Mouse (Mus musculus) heart, postnatal 0 days (tissue): Measurements from ENCODE around the gene Mtus2. TPM values are rescaled to one million over a fixed set of nuclear protein-coding genes. Genes with fewer than 3 reads are reported as not detected.

ENCODE experiments used
- ATAC-seq: fragments of 200-750 bp; cut with Nextera tagmentation; 2 replicates; pipeline ENCODE4 v1.8.0; 2017; ENCODE audit warnings: low read depth, moderate number of reproducible peaks, moderate library complexity; ENCODE audit not compliant: insufficient read depth
- DNase-seq: peaks from one replicate; pipeline ENCODE4 v3.0.0-alpha.2; 2016; ENCODE audit warnings: low spot score
- H3K27ac ChIP-seq: fragments of 300-500 bp; sonication (generic); 2 replicates; pipeline ENCODE4 v1.5.1; 2014; ENCODE audit warnings: low read depth, mild to moderate bottlenecking
- H3K27me3 ChIP-seq: fragments of 300-500 bp; sonication (generic); 2 replicates; pipeline ENCODE4 v1.6.1; 2014; ENCODE audit warnings: low read length, mixed read lengths; ENCODE audit not compliant: control insufficient read depth, insufficient read depth
- H3K36me3 ChIP-seq: fragments of 300-500 bp; sonication (generic); replicated peaks from 2 replicates; pipeline ENCODE4 v1.6.1; 2014; ENCODE audit warnings: low read length, mixed read lengths; ENCODE audit not compliant: control insufficient read depth, insufficient read depth
- H3K4me1 ChIP-seq: fragments of 300-500 bp; sonication (generic); 2 replicates; pipeline ENCODE4 v1.6.1; 2014; ENCODE audit warnings: antibody characterized with exemption; ENCODE audit not compliant: control insufficient read depth, insufficient read depth
- H3K4me2 ChIP-seq: fragments of 300-500 bp; sonication (generic); 2 replicates; pipeline ENCODE4 v1.6.1; 2014; ENCODE audit warnings: low read depth, mild to moderate bottlenecking, low read length, moderate library complexity
- H3K4me3 ChIP-seq: fragments of 300-500 bp; sonication (generic); 2 replicates; pipeline ENCODE4 v1.5.1; 2014; ENCODE audit warnings: low read depth, low read length
- H3K9ac ChIP-seq: fragments of 300-500 bp; sonication (generic); replicated peaks from 2 replicates; pipeline ENCODE4 v1.6.1; 2014; ENCODE audit warnings: low read depth, low read length, mixed read lengths
- H3K9me3 ChIP-seq: fragments of 300-500 bp; sonication (generic); replicated peaks from 2 replicates; pipeline ENCODE4 v1.6.1; 2016; ENCODE audit warnings: low read length; ENCODE audit not compliant: control insufficient read depth
- CTCF ChIP-seq: IDR thresholded peaks from 2 replicates; pipeline ENCODE4 v1.5.1; 2016; ENCODE audit warnings: antibody characterized with exemption, control low read depth, low read depth
- EP300 ChIP-seq: IDR thresholded peaks from 2 replicates; pipeline ENCODE4 v1.6.1; 2016; ENCODE audit warnings: antibody characterized with exemption, low read depth
- WGBS: fragments of 180-500 bp; shearing (Covaris S2); extraction: QIAGEN DNeasy Blood & Tissue Kit; methylation state at CpG from one replicate; pipeline ENCODE4 v1.1.7; 2014; 5-methylcytosine and 5-hydroxymethylcytosine counted together
- polyA plus RNA-seq: library from polyadenylated mRNA; unstranded; fragments of >200 nt; fragmentation: Nextera tagmentation; extraction: Ambion mirVana; gene quantifications from 2 replicates; pipeline ENCODE4 v1.2.1, GENCODE M21; 2015
- total RNA-seq: library from RNA; depleted of rRNA; stranded (reverse); fragments of >200 nt; gene quantifications from 2 replicates; pipeline ENCODE4 v1.2.3, GENCODE M21; 2014; ENCODE audit warnings: low replicate concordance

Mtus2 gene
- total and polyA plus RNA-seq, 2 experiments from 2014 or later = 59.9 to 165 TPM

GRCm38 (mm10) chr5:148130691-148131457, 173.8 kb downstream of the Mtus2 start:
- ATAC-seq = peak; percentile 60; the same call in 1 of the 2 replicates

GRCm38 (mm10) chr5:148131458-148132131, 174.5 kb downstream of the Mtus2 start:
- Histone ChIP-seq H3K4me2 (no peak overlapping the region), H3K36me3 (no peaks in the 10 kb centered on the region), H3K27me3 (no peaks in the 10 kb centered on the region), H3K4me1 (peaks cover 7% of the 10 kb centered on the region), H3K9me3 (no peaks in the 10 kb centered on the region), H3K4me3 (no peak overlapping the region), H3K27ac (peak overlapping the region; percentile 39), H3K9ac (no peak overlapping the region)
- peak; percentile 30 for DNase-seq
- ATAC-seq = peak; percentile 54; the same call in 1 of the 2 replicates
- TF ChIP-seq EP300 (no peak), CTCF (no peak)
- 41% methylated on average over 10 of the region's 10 CpGs for WGBS

More at GRCm38 (mm10) chr5:148130691-148131457, 173.8 kb downstream of the Mtus2 start:
- no peak overlapping the region for H3K4me3 ChIP-seq
- H3K9ac ChIP-seq = no peak overlapping the region
- TF ChIP-seq CTCF (peak; percentile 28; the same call in 1 of the 2 replicates), EP300 (no peak)
- no peaks in the 10 kb centered on the region for H3K27me3 ChIP-seq
- H3K4me2 ChIP-seq = no peak overlapping the region
- 46% methylated on average over 8 of the region's 8 CpGs for WGBS
- H3K27ac ChIP-seq = peak overlapping the region; percentile 39
- H3K4me1 ChIP-seq = peaks cover 7% of the 10 kb centered on the region
- H3K36me3 ChIP-seq = no peaks in the 10 kb centered on the region
- no peaks in the 10 kb centered on the region for H3K9me3 ChIP-seq
- DNase-seq = peak; percentile 17

GRCm38 (mm10) chr5:148133448-148134060, 176.4 kb downstream of the Mtus2 start:
- H3K27ac ChIP-seq = no peak overlapping the region
- H3K4me1 ChIP-seq = peaks cover 7% of the 10 kb centered on the region
- H3K27me3 ChIP-seq = no peaks in the 10 kb centered on the region
- no peak overlapping the region for H3K9ac ChIP-seq
- H3K4me3 ChIP-seq = no peak overlapping the region
- no peak overlapping the region for H3K4me2 ChIP-seq
- 81% methylated on average over 9 of the region's 9 CpGs for WGBS
- no peaks in the 10 kb centered on the region for H3K9me3 ChIP-seq
- TF ChIP-seq CTCF = no peak
- TF ChIP-seq EP300 = no peak
- H3K36me3 ChIP-seq = no peaks in the 10 kb centered on the region
- DNase-seq (no peak), ATAC-seq (no peak)

- TF ChIP-seq EP300 (no peak), CTCF (no peak)
- WGBS = 92% methylated on average over 3 of the region's 3 CpGs
- no peak overlapping the region for H3K27ac ChIP-seq
Observed at GRCm38 (mm10) chr5:148141662-148142061, 184.5 kb downstream of the Mtus2 start.

GRCm38 (mm10) chr5:148146200-148146823, 189.2 kb downstream of the Mtus2 start:
- DNase-seq = peak; percentile 13
- Histone ChIP-seq H3K9me3 (no peaks in the 10 kb centered on the region; the same call in 1 of the 2 replicates), H3K27me3 (no peaks in the 10 kb centered on the region), H3K9ac (no peak overlapping the region), H3K4me3 (no peak overlapping the region), H3K4me2 (no peak overlapping the region), H3K36me3 (no peaks in the 10 kb centered on the region), H3K27ac (no peak overlapping the region), H3K4me1 (no peaks in the 10 kb centered on the region)
- WGBS = 50% methylated on average over 12 of the region's 12 CpGs
- TF ChIP-seq CTCF = no peak
- TF ChIP-seq EP300 = no peak
- peak; percentile 41 for ATAC-seq

More at GRCm38 (mm10) chr5:148141662-148142061, 184.5 kb downstream of the Mtus2 start:
- no peak for ATAC-seq
- no peaks in the 10 kb centered on the region for H3K27me3 ChIP-seq
- H3K9me3 ChIP-seq = no peaks in the 10 kb centered on the region
- no peak overlapping the region for H3K4me2 ChIP-seq
- H3K9ac ChIP-seq = no peak overlapping the region
- H3K4me1 ChIP-seq = no peaks in the 10 kb centered on the region
- no peak overlapping the region for H3K4me3 ChIP-seq
- no peak for DNase-seq
- no peaks in the 10 kb centered on the region for H3K36me3 ChIP-seq
